Mouse (Mus musculus) testis, postnatal 10 days (tissue): ENCODE results near the gene Tbcd.

ENCODE experiments used
- DNase-seq: peaks from one replicate; pipeline ENCODE4 v3.0.0; 2021; ENCODE audit warnings: low spot score

Tbcd gene

DNA sequence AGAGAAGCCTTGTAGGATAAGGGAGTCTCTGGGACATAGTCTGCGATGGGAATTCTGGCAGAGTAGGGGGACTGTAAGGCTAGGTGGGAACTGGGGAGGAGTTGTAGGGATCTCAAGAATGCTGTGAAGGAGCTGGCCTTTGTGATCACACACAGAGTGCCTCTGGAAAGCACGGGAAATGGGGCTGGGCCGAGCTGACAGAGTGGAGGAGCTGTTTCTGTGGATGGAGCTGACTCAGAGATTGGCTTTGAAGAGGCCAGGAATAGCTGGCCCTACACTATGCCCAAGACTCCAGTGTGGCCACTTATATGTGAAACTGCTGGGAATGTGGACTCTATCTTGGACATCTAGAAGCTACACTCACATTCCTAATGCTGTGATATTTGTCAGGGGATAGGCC, 84.8 kb downstream of the Tbcd start:
- DNase-seq: no peak

DNA sequence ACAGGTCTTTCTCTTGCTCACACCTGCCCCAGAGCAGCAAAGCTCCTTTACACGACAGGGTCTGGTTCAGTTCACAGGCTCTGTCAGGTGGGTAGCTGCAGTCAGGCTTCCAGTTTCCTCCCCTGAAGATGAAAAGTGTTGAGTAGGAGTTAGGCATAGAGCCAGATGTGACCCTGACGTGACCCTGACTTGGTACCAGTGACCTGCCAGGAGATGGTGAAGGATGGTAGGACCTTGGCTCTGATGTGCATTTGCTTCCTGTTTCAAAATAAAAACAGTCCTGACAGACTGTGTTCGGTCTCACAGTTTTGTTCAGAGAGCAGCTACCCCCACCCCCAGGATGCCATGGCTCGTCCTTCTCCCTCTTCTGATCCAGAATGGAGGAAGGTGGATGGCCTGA, 90.7 kb downstream of the Tbcd start:
- DNase-seq: no peak

DNA sequence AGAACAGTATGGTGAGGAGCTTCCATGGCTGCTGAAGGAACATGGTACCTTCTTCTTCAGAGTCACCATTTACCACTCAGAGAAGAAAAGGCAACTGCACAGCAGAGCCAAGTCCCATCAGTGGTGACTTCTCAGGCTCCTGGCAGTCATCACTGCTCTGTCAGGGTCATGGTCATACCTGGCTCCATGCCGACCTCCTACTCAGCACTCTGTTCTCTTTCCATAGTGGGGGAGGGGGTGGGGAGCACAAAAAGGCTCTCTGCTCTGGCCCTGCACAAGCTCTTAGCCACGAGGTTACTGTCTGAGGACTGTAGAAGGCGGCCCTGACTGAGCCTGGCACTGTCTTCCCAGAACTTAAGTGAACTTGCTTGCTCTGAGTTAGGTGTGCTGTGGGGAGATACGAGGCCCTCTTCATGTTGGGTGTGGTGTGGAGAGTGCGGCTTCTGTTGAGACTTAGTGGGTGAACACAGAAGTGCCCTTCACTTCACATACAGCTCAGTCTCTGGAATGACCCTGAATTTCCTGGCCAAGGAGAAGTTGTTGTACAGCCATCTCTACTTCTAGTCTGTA, 91.6 kb downstream of the Tbcd start:
- DNase-seq: peak; percentile 67

DNA sequence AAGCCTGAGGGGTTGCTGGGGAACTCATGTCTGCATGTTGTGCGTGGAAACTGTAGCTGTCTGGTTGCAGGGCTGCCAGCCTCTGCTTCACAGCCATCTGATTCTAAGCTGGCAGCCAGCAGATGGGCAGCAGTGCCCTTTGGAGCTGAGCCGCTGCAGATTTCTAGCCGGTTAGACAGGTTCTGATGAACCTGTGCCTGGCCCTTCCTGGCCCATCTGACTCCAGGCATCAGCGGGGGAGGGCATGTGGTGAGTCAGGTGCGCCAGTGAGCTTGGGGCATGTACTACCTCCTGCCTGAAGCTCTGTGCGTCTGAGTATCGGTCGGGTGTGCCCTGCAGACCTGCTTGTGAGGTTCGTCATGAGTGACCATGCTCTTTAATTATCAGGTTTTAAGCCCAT, 92.2 kb downstream of the Tbcd start:
- no peak for DNase-seq

DNA sequence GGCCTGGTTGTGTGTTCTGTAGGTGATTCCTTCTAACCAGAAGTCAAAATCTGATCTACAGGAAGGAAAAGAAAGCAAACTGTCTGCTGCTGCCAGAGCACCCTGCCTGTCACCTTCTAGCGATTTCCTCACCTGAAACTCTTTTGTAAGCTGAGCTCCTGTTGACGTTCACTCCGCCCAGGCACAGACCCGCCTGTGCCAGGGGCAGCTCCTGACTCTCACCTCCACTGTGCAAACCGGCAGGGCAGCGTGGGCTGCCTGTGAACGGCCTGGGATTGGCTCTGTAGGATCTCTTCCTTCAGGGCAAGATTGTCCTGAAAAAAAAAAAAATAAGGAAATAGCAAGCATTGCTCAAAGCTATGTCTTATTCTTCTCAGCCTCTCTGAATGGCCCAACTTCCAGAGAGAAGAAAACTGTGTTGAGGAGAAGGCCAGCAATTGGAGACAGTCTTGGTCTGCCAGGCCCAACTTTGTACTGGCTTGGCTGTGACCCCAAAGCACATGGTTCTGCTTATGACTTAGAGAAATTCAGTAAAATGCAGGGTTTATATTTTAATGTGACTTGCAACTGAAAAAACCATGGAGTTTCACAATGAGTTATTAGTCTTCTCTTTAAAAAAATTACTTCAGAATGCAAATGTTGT, 93.1 kb downstream of the Tbcd start:
- no peak for DNase-seq

DNA sequence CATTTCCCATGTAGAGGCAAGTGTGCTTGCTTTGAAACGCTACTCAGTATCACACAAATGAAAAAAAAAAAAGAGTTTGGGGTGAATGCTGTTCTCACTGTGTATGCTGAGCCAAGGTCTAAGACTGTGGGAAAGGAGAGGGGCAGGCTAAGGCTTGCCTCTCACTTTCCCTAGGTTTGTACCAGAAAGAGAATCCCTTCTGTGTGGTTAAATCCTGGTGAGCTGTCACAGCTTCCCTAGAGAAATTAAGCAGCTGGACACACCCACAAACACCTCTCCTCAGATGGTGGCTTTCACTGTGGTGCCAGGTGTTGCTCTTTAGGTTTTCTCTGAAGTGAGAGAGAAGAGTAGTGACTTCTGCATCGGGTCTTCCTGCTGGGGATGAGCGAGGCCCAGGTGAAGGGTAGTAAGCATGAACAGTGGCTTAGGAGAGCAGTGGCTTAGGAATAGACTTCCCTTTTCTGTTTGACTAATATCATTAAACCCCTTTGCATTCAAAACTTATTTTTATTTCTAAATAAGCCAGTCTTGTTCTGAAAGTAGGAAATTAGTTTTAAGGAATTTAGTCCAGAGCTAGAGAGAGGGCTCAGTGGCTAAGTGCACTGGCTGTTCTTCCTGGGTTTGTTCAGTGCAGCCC, 93.8 kb downstream of the Tbcd start:
- DNase-seq: no peak

DNA sequence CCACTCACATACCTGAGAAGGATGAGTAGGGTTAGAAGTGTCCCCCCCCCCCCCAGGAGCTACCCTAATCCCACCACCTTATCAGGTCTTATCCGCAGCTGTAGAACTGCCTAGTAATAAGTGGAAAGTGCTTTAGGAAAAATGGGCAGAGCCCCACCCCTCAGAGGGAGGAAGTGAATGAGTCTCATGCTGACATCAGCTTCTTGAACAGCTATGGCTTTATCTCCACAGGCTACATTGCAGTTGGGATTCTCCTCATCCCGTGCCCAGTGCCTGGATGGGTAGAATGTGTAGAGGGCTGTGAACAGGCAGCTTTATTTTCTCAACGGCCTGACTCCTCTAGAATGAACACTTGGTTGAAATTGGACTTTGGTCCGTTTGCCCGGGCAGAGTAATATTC, 95.5 kb downstream of the Tbcd start:
- DNase-seq: no peak

DNA sequence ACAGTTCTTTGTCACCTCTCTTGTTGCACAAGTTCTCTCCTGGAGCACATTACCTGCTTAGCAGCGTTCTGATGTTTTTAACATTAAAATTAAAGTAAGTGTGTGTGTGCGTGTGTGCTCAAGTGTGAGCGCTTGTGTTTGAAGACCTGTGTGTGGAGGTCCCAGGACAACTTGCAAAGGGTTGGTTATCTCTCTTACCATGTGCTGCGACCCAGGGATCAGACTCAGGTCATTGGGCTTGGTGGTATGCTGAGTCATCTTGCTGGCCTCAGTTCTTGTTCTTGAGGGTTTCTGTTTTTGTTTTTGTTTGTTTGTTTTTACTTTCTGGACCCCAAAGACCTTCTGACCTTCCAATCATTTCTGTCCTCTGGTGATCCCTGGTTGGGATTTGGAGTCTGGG, 96.2 kb downstream of the Tbcd start:
- no peak for DNase-seq

DNA sequence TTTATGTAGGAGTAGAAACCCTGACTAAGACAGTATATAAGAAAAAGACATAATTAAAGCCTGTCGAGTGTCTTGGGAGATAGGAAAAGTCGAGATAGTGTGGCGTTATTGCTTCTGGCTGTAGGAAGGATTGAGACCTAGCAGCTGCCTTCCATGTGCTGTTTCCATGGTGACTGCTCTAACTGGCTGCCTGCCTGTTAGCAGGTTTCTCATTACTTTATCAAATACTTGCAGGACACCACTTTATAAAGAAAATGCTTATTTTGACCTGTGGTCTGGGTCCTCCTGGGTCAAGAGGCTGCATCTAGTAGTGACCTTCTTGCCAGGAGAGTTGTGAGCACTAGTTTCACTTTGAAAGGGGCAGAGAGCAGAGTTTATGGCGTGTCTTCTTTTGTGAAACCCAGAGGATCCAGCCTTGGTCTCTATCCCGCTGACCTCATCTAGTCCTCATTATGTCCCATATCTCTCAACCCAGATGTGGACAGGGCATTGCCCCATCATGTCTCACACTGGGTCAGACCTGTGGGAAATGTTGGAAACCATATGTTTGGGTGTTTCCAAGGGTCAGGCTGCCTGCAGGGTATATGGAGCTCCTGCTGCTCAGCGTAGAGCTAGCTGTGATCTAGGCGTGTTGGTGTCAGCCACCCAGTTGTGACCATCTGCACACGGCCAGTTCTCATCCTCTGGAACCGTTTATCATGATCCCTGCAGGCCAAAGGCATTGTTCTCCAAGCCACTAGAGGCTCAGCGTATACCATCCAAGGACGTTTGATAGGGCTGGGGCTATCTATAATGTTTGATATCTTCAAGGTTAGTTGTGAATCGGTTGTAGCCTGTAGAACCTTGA, 97.5 kb downstream of the Tbcd start:
- no peak for DNase-seq

DNA sequence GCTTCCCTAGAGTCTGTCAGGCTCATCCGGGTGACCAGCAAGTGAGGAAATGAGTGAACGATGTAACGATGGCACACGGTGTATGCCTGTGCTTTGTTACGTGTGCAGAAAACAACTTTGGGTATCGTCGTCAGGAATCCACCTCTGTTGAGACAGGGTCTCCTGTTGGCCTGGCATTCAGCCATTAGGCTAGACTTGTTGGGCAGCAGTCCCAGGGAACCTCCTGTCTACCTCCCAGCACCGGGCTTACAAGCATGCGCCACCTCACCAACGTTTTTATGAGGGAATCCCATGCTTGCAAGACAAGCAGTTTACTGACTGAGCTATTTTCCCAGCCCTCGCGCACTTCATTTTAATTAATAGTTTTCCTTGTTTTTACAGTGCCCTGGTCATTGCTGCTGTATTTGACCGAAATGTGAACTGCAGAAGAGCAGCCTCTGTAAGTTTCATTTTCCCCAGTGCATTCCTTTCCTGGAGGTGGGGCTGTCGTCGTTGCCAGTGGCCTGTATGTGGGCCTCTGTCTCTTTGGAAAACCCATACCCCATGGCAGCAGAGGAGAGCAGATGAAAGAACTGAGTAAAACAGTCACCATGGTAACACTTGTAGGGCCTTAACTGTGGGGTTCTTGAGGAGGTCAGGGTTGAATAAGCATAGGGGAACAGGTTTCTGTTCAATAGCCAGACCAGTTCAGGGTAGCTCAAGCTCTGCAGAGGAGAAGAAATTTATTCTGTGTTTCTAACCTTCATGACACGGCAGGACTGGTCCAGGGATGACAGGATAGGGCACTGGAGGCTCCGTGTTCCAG, 98.3 kb downstream of the Tbcd start:
- no peak for DNase-seq

DNA sequence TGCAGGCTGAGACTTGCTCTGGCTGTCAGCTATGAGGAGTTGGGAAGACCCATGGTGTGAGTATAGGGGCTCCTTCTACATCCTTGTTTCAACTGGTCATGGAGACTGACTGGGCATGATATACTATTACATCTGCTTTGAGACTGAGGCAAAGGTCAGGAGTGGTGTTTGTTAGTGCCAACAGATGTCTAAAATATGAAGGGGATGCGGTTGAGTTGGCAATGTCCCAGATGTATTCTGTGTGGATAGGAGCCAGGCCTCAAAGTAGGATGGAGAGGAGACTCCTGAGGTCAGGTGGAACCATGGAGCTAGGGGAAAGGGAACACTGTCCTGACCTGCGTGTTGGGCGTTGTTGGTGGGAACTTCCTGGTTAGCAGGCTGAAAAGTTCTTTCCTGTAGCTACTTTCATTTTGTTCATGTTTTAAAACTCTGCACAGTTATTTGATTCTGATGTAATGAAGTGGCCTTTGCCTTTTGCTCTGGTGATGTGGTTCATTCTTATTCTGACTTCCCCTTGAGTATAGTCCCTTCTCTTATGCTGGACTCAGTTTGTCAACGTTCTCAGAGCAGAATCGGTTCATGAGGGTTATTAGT, 99.6 kb downstream of the Tbcd start:
- no peak for DNase-seq

DNA sequence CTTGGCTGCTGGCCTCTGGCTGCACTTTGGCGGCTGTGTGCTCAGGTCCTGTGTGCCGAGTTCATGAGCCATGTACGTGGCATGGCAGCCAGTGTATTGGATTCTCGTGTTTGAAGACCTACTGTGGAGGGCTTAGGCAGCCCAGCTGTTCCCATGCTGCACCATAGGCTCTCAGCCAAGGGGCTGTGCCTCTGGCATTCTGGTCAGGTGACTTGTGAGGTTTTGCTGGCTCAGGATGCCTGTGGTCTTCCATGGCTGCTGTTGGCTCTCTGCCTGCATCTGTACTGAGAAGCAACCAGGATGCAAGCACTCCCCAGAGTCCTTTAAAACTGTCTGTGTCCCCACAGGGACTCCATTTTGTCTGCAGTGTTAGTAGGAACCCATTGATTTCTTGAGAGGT, 100.4 kb downstream of the Tbcd start:
- no peak for DNase-seq

DNA sequence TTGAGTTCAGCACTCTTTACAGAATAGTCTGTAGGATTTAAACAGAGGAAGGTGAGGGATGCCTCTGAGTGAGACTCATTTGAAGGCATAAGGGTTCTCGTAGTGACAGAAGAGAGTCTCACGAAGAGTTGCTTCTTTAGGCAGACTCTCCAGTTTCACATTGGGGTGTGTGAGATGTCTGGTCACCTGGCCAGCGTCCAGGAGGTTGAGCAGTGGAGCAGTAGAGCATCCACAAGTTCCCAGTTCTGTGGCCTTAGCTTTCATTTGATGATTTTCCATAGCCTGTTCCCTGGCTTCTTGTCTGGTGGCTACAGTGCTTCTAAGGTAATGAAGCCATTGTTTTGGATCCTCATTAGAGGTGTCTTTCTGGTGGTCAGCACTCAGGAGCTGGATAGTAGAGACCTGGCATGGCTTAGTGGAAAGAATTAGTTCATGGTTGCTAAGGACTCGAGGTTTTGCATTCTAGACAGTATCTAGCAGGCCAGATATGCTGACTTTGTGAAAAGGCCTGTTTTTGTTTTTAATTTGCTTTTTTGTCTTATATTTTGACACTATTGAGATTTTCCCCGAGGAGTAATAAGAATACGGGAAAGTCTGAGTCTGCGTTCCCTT, 101.2 kb downstream of the Tbcd start:
- DNase-seq: no peak

DNA sequence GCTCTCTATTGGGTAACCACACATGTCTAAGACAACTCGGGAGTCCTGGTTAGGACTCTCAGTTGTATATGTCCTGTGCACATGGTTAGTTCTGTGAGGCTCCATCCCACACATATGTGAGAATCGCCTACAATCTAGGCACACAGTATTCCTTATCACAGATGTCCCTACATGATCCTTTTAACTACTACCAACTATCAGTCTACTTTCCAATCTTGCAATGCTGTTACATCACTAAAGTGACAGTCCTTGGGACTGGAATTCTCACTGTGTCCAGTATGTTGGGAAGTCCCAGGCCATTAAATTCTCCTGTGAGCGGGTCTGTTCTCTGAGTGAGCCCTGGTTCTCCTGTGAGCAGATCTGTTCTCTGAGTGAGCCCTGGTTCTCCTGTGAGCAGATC, 101.7 kb downstream of the Tbcd start:
- no peak for DNase-seq

DNA sequence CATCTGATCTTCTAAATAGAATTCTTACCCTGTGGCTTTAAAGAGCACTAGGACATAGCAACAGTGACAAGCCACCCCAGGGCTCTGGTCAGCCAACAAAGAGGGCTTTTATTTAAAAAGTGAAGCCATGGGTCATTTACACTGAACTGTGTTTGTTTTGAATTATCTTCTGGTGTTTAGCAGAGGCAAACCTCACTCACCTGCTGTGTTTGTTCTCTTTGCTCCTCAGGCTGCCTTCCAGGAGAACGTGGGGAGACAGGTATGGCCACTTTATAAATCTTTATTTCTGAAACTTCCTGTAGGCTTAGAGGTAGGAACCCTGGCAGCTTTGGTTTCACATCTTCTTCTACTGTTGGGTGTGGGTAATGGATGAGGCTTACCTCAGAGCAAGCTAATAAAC, 105.0 kb downstream of the Tbcd start:
- DNase-seq: no peak

DNA sequence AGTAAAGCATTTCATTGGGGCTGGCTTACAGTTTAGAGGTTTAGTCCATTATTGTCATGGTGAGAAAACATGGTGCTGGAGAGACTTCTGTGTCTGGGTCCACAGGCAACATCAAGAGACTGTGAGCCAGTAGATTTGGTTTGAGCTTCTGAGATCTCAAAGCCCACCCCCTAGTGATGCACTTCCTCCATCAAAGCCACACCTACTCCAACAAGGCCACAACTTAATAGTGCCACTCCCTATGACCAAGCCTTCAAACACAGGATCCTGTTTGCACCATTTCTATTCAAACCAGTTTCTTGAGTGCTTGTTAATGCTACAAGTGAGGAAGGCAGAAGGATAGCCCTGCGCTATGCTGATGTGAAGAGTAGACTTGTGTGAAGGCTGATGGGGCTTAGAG, 106.2 kb downstream of the Tbcd start:
- DNase-seq: no peak

DNA sequence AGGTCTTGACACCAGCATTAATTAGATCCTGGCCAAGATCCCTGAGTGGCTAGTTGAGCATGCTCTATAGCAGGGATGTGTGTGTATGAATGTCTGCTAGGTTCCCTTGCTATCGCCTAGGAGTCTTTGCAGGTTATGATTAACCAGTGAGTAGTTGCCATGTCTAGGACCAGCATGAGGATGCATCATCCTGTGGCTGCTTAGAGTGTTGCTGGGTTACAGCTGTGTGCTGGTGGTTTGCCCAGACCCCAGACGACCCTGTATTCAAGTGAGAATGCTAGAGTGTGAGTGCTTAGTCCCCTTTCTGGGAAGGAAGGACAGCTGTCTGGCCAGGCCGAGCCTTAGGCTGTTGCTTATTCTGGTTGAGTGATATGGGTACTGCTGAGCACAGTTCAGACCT, 106.8 kb downstream of the Tbcd start:
- no peak for DNase-seq

DNA sequence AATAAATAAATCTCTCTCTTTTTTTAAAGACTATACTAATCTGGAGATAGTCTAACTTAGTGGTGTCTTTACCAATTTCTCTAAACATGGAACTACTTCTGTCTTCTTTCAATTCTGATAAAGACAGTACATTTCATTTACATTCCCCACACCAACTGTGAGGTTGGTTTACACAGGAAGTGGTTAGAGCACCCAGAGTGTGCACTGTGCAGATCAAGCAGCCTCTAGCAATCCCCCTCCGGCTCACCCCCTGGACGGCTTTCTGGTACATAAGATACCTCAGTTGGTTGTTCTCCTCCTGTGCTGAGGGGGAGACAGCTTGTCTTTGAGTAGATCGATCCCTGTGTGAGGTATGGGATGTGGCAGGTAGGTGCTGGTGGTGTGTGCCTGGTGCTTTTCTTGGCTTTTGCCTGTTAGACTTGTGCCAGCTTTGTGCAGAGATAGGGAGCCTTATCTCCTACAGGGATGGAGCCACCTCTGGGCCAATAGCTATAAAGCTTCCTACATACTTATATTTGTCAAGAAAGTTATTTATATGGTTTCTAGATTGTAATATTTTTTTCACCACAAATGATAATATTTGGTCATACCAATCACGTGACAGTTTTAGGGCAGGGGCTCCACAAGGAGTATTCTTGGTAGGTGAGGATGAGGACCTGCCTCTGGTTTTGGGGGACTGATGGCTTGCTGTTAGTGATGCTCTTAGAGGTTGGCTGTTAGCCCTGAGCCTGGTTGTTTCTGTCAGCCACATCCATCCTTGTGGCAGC, 108.0 kb downstream of the Tbcd start:
- no peak for DNase-seq

DNA sequence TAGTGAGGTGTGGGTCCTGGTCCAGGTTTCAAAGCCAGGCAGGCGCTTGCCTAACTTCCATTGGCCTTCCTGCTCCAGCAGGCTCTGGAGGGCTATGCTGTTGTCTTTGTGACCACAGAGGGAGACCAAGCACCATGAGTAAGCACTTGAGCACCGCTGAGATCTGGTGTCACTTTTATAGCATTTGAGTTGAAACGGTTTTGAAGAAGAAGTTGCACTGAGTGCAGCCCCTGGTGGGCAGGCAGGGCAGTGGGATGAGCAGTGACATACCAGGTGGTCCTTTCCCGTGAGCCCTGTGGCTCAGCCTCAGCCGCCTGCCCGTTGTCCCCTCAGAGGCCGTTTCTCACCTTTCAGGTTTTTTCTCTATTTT, 108.5 kb downstream of the Tbcd start:
- no peak for DNase-seq

DNA sequence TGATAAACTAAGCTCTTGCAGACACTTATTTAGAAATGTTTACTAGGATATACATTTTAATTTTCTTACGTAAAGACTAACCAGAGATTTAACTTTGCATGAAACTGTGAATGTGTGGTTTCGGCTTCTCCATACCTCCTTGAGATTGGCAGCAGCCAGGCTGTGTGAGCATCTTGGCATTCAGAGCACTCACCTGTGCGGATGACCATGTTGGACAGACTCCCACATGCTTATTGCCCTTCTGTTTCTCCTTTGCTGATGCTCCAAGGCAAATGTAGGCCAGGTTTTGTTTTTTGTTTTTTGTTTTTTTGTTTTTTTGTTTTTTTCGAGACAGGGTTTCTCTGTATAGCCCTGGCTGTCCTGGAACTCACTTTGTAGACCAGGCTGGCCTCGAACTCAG, 111.6 kb downstream of the Tbcd start:
- DNase-seq: no peak

DNA sequence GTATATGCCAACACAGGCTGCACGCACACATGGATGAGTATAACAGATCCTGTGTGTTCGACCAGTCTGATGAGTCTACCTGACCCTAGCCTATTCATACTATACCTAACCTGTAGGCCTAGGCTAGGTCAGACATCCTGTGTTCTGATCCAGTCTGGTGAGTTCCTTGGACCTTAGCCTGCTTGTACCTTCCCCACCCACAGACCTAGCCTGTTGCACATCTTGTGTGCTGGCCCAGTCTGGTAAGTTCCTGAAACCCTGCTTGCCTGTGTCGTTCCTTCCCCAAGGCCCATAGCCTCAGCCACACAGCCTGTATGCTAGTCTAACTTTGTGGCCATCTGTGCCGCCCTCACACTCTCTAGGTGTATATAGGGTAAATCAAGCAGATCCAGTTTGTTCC, 112.5 kb downstream of the Tbcd start:
- no peak for DNase-seq
